Comparison of ENCODE assay signal across 16 mouse cellular contexts in genomic region chr5:3926666-3927065, GRCm38 (mm10). TPM values are rescaled to one million over a fixed set of nuclear protein-coding genes. Genes with fewer than 3 reads are reported as not detected.
DNase-seq lines count a peak whose midpoint lies in the region; TF ChIP-seq lines count a peak whose summit lies in the region.
"Had no signal": no experiment of that assay in that cellular context is flagged by ENCODE, and none has a peak within 500 bp of the region (broad histone marks: within the 10 kb centered on the region; RNA-seq: fewer than 3 reads in every experiment).

No protein-coding gene starts in this region.

- no peaks in the 10 kb centered on the region for H3K27me3 ChIP-seq in testis, adult 2 months (ENCODE audit: control insufficient read depth, insufficient read depth, low read length)
- no peaks in the 10 kb centered on the region for H3K27me3 ChIP-seq in midbrain, embryonic 10.5 days (ENCODE audit: low read depth, poor library complexity, severe bottlenecking)
- H3K27me3 ChIP-seq: heart, embryonic 12.5 days; midbrain, embryonic 12.5 days had no signal

- TF ChIP-seq POLR2A in testis, adult 2 months (IDR thresholded peaks at IDR 0.05; ENCODE audit: control insufficient read depth, low read depth, low read length), result no peak

- DNase-seq in embryo, embryonic 11 days, result peak; percentile 16
- DNase-seq in embryo, embryonic 9.5 days (ENCODE audit: extremely low spot score), result no peak
- DNase-seq in testis, postnatal 10 days (ENCODE audit: low spot score), result no peak
- DNase-seq in midbrain, embryonic 10.5 days (ENCODE audit: low spot score), result no peak
- peak; percentile 20 for DNase-seq in retina, postnatal 1 day
- DNase-seq in right cerebral cortex, postnatal 36 days (ENCODE audit: low spot score in 2 of 2), result no peak
- DNase-seq in heart, adult 8-10 months (ENCODE audit: low spot score), result no peak
- DNase-seq: cerebellum, adult 9-11 months; gastrocnemius, postnatal 25 days; lung, postnatal 10 days; right cerebral cortex, postnatal 14 days; thymus, adult 2 months had no signal

- no peak for TF ChIP-seq CTCF in testis, adult 2 months (IDR thresholded peaks at IDR 0.05; ENCODE audit: control insufficient read depth, insufficient read depth, insufficient replicate concordance, low read depth, low read length)

- H3K9me3 ChIP-seq in midbrain, embryonic 10.5 days (replicated peaks), result no peaks in the 10 kb centered on the region
- H3K9me3 ChIP-seq: G1E; heart, embryonic 12.5 days; midbrain, embryonic 12.5 days had no signal

- peak overlapping the region; percentile 54; the same call in 1 of the 2 replicates for H3K4me3 ChIP-seq in testis, adult 2 months (ENCODE audit: control insufficient read depth, low read depth, low read length)
- H3K4me3 ChIP-seq in midbrain, embryonic 10.5 days, result peak overlapping the region; percentile 97; the same call in 1 of the 2 replicates

- H3K4me1 ChIP-seq in testis, adult 2 months (ENCODE audit: control insufficient read depth, insufficient read depth, low read length), result peaks cover 7% of the 10 kb centered on the region
- peaks cover 37% of the 10 kb centered on the region for H3K4me1 ChIP-seq in midbrain, embryonic 10.5 days

- 36% methylated on average over 4 of the region's 4 CpGs for WGBS in midbrain, embryonic 10.5 days

- no peaks in the 10 kb centered on the region for H3K36me3 ChIP-seq in testis, adult 2 months (ENCODE audit: control insufficient read depth, insufficient read depth, low read length)
- H3K36me3 ChIP-seq in midbrain, embryonic 10.5 days, result no peaks in the 10 kb centered on the region
- H3K36me3 ChIP-seq: heart, embryonic 12.5 days; midbrain, embryonic 12.5 days had no signal

- H3K27ac ChIP-seq in testis, adult 2 months (ENCODE audit: control insufficient read depth, insufficient read depth, low read depth, low read length), result no peak overlapping the region
- no peak overlapping the region for H3K27ac ChIP-seq in midbrain, embryonic 10.5 days (replicated peaks)

RNA-seq across cellular contexts. Expression of gene Akap9, which starts 1.2 kb away (rescaled TPM):
- polyA plus RNA-seq in testis, adult 2 months (2012; rRNA removed), result 9.5 and 11.5 TPM in 2 replicates
- polyA plus RNA-seq in midbrain, embryonic 10.5 days (2016; fragmentation: Nextera tagmentation; extraction: Ambion mirVana), result 128 and 147 TPM in 2 replicates
- total RNA-seq in heart, adult 8-10 months (2022), result 10 to 100 TPM; 40.7 to 52.6 (median 49.2) TPM

RNA-seq across cellular contexts. Expression of gene Mterf1a, which starts 32.9 kb away (rescaled TPM):
- polyA plus RNA-seq in testis, adult 2 months (2012; rRNA removed), result 1.5 and 1.7 TPM in 2 replicates
- 9.1 and 10.1 TPM in 2 replicates for polyA plus RNA-seq in midbrain, embryonic 10.5 days (2016; fragmentation: Nextera tagmentation; extraction: Ambion mirVana)
- total RNA-seq in heart, adult 8-10 months (2022), result 1 to 10 TPM; 3.1 to 3.6 (median 3.2) TPM

Comparison
In these comparisons a context has a peak if more than half of its experiments do, and no peak if none do; other contexts are left out.
1. DNase-seq: peak in embryo, embryonic 11 days (single experiment) and retina, postnatal 1 day (single experiment); none in embryo, embryonic 9.5 days (single experiment), testis, postnatal 10 days (single experiment), midbrain, embryonic 10.5 days (single experiment), right cerebral cortex, postnatal 36 days (0 of 2) and heart, adult 8-10 months (single experiment).
2. RNA of gene Akap9, which starts 1.2 kb away (polyA plus RNA-seq): 128 to 147 TPM in midbrain, embryonic 10.5 days; 9.5 to 11.5 TPM in testis, adult 2 months; every median in the first group is over 10 times any median in the second.